Mouse (Mus musculus) liver, postnatal 0 days (tissue): ENCODE results near the gene Olfr315.
A peak's percentile ranks its signal among the peaks of the same experiment; 100 is the strongest.

ENCODE experiments used
- CTCF ChIP-seq: sonication (generic); IDR thresholded peaks from 2 replicates; pipeline ENCODE4 v1.5.1; 2016; ENCODE audit warnings: antibody characterized with exemption, low read depth
- EP300 ChIP-seq: IDR thresholded peaks from 2 replicates; pipeline ENCODE4 v1.6.1; 2016; ENCODE audit warnings: antibody characterized with exemption, low read depth, mild to moderate bottlenecking

DNA sequence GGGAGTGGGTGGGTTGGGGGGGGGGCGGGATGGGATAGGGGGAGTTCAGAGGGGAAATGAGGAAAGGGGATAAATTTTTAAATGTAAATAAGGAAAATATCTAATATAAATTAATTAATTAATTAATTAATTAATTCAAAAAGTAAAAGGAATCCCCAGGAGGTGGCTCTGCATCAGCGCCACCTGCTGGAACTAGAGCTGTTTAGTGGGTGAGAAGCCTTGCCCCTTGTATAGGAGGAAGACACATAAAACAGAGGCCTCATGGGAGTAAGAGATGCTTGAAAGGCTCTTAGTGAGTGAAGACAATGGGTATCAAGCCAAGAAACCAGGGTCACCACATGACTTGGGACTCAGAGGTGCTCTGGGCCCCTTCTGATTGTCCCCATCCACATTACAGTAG, 22.9 kb downstream of the Olfr315 start:
- 0 out of 2 replicates have a peak, but pooled peaks have one; percentile 4 for TF ChIP-seq CTCF
- TF ChIP-seq EP300: no peak
